Mouse (Mus musculus) Muller cell, postnatal 12 days (primary cell): Measurements from ENCODE around the gene Zfp13.
"Not testable (repeated sequence)": the region's sequence is repeated elsewhere in the genome, so short reads cannot be mapped to it uniquely, and the experiment has no call there.

Experiments used
- DNase-seq: peaks from one replicate; pipeline ENCODE4 v3.0.0-alpha.2; 2015; ENCODE audit errors: inconsistent ontology term

Gene Zfp13

DNA sequence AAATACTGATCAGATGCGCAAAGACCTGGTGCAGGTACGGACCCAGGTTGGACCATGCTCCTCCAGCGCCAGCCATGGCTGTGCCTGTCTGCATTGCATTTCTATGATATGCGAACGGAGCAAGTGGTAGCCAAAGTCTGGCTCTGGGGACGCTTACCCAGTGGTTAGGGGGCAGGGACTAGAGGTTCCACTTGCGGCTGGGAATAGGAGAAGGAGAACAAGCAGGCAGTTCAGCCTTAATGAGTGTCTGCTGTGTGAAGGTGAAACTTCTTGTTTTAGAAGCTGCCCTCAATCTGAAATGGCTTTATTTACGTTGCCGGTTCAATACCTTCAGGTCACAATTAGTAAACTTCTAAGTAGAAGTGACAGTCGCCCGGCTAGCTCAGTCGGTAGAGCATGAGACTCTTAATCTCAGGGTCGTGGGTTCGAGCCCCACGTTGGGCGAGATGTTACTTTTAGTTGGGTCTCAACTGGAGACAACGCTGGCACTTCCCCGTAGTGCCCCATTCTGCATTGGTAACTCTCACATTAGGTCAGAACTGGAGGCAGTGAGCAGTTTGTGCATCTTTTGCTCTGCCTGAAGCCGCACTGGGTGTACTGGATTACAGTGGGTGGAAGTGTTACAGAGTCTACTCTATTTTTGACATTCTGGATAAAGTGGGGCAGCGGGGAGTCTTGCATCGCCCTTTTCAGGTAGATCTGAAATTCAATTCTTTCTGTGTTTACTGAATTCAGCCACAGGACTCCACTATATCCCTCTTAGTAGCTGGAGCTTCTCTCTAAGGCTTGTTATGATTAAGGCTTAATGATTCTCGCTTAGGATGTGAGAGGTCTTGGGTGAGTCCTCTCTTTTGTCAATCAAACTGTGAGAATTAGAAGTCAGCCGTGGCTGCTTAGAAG, 65.4 kb downstream of the Zfp13 start:
- DNase-seq: peak; percentile 14

DNA sequence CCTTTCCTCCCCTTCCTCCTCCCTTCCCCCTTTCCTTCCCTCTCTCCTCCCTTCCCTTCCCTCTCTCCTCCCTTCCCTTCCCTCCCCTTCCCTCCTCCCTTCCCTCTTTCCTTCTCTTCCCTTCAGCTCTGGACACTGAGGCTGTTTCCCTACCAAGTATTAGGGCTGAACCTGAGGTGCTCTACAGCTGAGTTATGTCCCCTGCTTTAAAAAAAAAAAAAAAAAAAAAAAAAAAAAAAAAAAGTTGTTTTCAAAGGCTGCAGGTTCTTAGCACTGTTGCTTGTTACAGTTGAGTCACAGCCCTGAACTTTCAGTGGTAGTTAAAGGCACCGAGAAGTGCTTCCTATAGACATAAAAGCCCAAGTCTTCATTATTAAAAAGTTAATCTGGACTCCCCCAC, 67.9 kb downstream of the Zfp13 start:
- DNase-seq: not testable (repeated sequence)
